Mouse (Mus musculus) thymus, postnatal 0 days (tissue): ENCODE measurements around the gene Bnip1. TPM values are rescaled to one million over a fixed set of nuclear protein-coding genes. Genes with fewer than 3 reads are reported as not detected.

Source experiments
- DNase-seq: peaks from one replicate; pipeline ENCODE4 v3.0.0-alpha.2; 2015; ENCODE audit warnings: low spot score
- polyA plus RNA-seq: library from polyadenylated mRNA; unstranded; fragments of >200 nt; fragmentation: Nextera tagmentation; extraction: Ambion mirVana; gene quantifications from 2 replicates; pipeline ENCODE4 v1.2.1, GENCODE M21; 2015

The Bnip1 gene
- polyA plus RNA-seq, 1 experiment from 2014 or later = 41.6 TPM

DNA sequence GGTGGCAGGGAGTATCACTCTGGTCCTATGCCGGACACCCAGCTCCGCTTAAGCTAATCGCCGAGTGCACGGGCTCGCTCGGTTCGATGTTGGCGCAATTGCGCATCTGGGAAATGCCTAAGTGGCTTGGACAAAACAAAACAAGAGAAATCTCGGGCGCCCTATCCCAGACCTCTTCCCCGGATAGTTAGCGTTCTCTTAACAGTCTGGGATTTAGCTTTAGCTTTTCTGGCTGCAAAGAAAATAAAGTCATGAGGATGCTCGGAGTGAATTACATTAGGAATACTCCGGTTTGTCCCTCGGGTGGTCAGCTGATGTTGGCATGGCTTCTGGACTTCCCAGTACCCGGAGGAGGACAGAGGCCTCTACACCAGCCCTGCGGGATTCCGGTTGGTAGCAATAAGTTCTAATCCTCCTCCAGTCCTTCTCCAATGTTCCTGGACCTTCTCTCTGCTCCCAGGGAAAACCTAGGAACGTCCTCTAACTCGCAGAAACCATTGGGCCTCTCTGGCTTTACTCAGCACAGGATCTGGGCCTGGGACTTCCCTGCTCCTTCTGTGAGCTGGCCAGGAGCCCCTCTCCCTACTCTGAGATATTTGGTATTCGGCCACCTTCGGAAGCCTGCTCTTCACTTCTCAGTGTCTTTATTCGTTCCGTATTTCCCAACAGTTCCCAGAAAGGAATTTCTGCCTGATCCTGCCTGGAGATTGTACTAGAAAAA is 59.0 kb downstream of the Bnip1 start:
- no peak for DNase-seq

DNA sequence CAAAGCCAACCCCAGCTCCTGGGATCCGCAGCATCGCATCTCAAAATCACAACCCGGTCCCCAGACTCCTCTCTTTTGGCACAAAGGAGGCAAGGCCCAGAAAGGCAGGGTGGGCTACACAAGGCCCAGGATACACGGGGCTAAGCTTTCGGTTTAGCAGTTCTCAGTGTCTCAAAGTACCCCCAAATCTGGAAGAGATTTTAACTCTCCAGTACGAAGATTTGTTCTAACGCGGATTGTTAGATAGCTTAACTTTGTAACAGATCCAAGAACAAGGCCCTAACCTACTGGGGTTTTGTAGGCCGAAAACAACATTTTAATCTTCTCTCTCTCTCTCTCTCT is 59.5 kb downstream of the Bnip1 start:
- DNase-seq = no peak

GRCm38 (mm10) chr17:26840922-26841731 is 60.3 kb downstream of the Bnip1 start:
- no peak for DNase-seq

- DNase-seq = no peak
These were observed 61.1 kb downstream of the Bnip1 start for GRCm38 (mm10) chr17:26841981-26842380.

Other genes starting within 250 kb of the Bnip1 start
- 64.6 and 70.2 TPM in 2 replicates for gene Ergic1, start 219.6 kb upstream of the Bnip1 start, polyA plus RNA-seq
- 22.4 and 26.4 TPM in 2 replicates for gene Dusp1, start 218.9 kb upstream of the Bnip1 start, polyA plus RNA-seq
- gene Atp6v0e, start 117.8 kb upstream of the Bnip1 start, polyA plus RNA-seq = 352 and 361 TPM in 2 replicates
- gene Crebrf, start 65.4 kb upstream of the Bnip1 start, polyA plus RNA-seq = 18.3 and 21.4 TPM in 2 replicates
- gene Nkx2-5, start 63.9 kb downstream of the Bnip1 start, polyA plus RNA-seq = not detected in 2 replicates
- 4.2 and 5.8 TPM in 2 replicates for gene Kifc5b, start 136.0 kb downstream of the Bnip1 start, polyA plus RNA-seq
- 8.5 and 9.3 TPM in 2 replicates for gene Phf1, start 152.0 kb downstream of the Bnip1 start, polyA plus RNA-seq
- gene Cuta, start 158.5 kb downstream of the Bnip1 start, polyA plus RNA-seq = 237 and 241 TPM in 2 replicates
- gene Syngap1, start 160.2 kb downstream of the Bnip1 start, polyA plus RNA-seq = 0.21 TPM in 2 replicates
- 21.1 and 24.0 TPM in 2 replicates for gene Zbtb9, start 192.1 kb downstream of the Bnip1 start, polyA plus RNA-seq
- gene Bak1, start 247.9 kb downstream of the Bnip1 start, polyA plus RNA-seq = 5.8 and 6.9 TPM in 2 replicates